Mouse (Mus musculus) liver, embryonic 15.5 days (tissue): ENCODE data around the gene 4930578G10Rik. TPM values are rescaled to one million over a fixed set of nuclear protein-coding genes. Genes with fewer than 3 reads are reported as not detected.
"Not testable (repeated sequence)": the region's sequence is repeated elsewhere in the genome, so short reads cannot be mapped to it uniquely, and the experiment has no call there.

Experiments used
- ATAC-seq: fragments of 200-750 bp; cut with Nextera tagmentation; 2 replicates; pipeline ENCODE4 v1.8.0; 2017; ENCODE audit warnings: moderate number of reproducible peaks, mild to moderate bottlenecking, moderate library complexity; ENCODE audit not compliant: insufficient read depth
- H3K27ac ChIP-seq: fragments of 300-500 bp; sonication (generic); replicated peaks from 2 replicates; pipeline ENCODE4 v1.5.1; 2015; ENCODE audit warnings: mild to moderate bottlenecking, inconsistent platforms
- H3K27me3 ChIP-seq: fragments of 300-500 bp; sonication (generic); 2 replicates; pipeline ENCODE4 v1.6.1; 2015; ENCODE audit warnings: mild to moderate bottlenecking, inconsistent platforms
- H3K36me3 ChIP-seq: fragments of 300-500 bp; sonication (generic); replicated peaks from 2 replicates; pipeline ENCODE4 v1.6.1; 2015; ENCODE audit warnings: moderate library complexity, mild to moderate bottlenecking, inconsistent platforms
- H3K4me1 ChIP-seq: fragments of 300-500 bp; sonication (generic); replicated peaks from 2 replicates; pipeline ENCODE4 v1.6.1; 2015; ENCODE audit warnings: inconsistent platforms
- H3K4me2 ChIP-seq: fragments of 300-500 bp; sonication (generic); 2 replicates; pipeline ENCODE4 v1.6.1; 2015; ENCODE audit warnings: moderate library complexity, mild to moderate bottlenecking, inconsistent platforms
- H3K4me3 ChIP-seq: fragments of 300-500 bp; sonication (generic); replicated peaks from 2 replicates; pipeline ENCODE4 v1.5.1; 2015; ENCODE audit warnings: mild to moderate bottlenecking, inconsistent platforms
- H3K9ac ChIP-seq: fragments of 300-500 bp; sonication (generic); 2 replicates; pipeline ENCODE4 v1.6.1; 2015; ENCODE audit warnings: moderate library complexity, mild to moderate bottlenecking, inconsistent platforms
- H3K9me3 ChIP-seq: fragments of 300-500 bp; sonication (generic); replicated peaks from 2 replicates; pipeline ENCODE4 v1.6.1; 2016; ENCODE audit warnings: inconsistent platforms
- WGBS: fragments of 180-500 bp; shearing (Covaris S2); methylation state at CpG from one replicate; pipeline ENCODE4 v1.1.7; 2015; ENCODE audit warnings: mixed read lengths; ENCODE audit not compliant: insufficient replicate concordance; 5-methylcytosine and 5-hydroxymethylcytosine counted together
- polyA plus RNA-seq: library from polyadenylated mRNA; unstranded; fragments of >200 nt; fragmentation: Nextera tagmentation; extraction: Ambion mirVana; gene quantifications from 2 replicates; pipeline ENCODE4 v1.2.1, GENCODE M21; 2015

The 4930578G10Rik gene
- not detected in 2 replicates for polyA plus RNA-seq

- not testable (repeated sequence) for H3K4me1 ChIP-seq, ATAC-seq, H3K4me2 ChIP-seq, H3K9me3 ChIP-seq, H3K27ac ChIP-seq, H3K9ac ChIP-seq, H3K36me3 ChIP-seq, H3K4me3 ChIP-seq, H3K27me3 ChIP-seq
- WGBS, result no CpG with 5 or more reads among the region's 13 CpGs
Observed at GRCm38 (mm10) chr4:42735245-42735644, at the start of gene 4930578G10Rik. 4930578G10Rik (plus strand) TSS chr4:42735545.

- ATAC-seq, H3K4me2 ChIP-seq, H3K4me3 ChIP-seq, H3K4me1 ChIP-seq, H3K9me3 ChIP-seq, H3K27me3 ChIP-seq, H3K36me3 ChIP-seq, H3K27ac ChIP-seq, H3K9ac ChIP-seq: not testable (repeated sequence)
- WGBS, result no CpG with 5 or more reads among the region's 6 CpGs
Observed at GRCm38 (mm10) chr4:42756477-42756876, 21.1 kb downstream of the 4930578G10Rik start, which contains the start of gene Ccl19. Ccl19 (minus strand) TSS chr4:42756577.

GRCm38 (mm10) chr4:42773893-42774292 is 38.5 kb downstream of the 4930578G10Rik start, which contains the start of gene Ccl21a:
Ccl21a (minus strand) TSS chr4:42773993.
- not testable (repeated sequence) for H3K4me2 ChIP-seq, H3K9me3 ChIP-seq, H3K36me3 ChIP-seq, H3K9ac ChIP-seq, H3K4me1 ChIP-seq, H3K4me3 ChIP-seq, ATAC-seq, H3K27ac ChIP-seq, H3K27me3 ChIP-seq
- no CpG with 5 or more reads among the region's 5 CpGs for WGBS

DNA sequence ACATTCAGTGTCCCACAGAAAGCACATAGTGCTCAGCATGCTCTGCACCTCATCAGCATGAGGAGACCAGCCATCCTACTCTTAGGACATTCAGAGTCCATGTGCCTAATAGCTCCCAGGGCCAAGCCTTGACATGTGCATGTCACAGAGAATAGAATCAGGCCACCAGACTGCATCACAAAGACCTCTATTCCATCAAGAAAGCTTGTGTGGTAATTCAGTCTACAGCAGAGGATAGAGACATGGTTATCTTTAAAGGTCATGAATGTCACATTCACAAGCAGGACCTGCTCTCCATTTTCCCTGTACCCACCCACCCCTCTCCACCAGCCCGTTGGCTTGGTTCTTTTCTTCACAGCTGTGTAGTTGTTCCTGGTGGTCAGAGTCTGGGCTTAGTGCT is 118.4 kb downstream of the 4930578G10Rik start, which contains the start of gene Fam205a1:
Gene Fam205a1, minus strand, starts transcription at position 101 of the 400 bp plus-strand sequence.
- 94% methylated on average over 1 of the region's 1 CpGs for WGBS
- not testable (repeated sequence) for H3K27me3 ChIP-seq, H3K9ac ChIP-seq, H3K4me2 ChIP-seq, H3K36me3 ChIP-seq, H3K4me3 ChIP-seq, ATAC-seq, H3K27ac ChIP-seq, H3K9me3 ChIP-seq, H3K4me1 ChIP-seq

- H3K9ac ChIP-seq, H3K4me2 ChIP-seq, H3K27ac ChIP-seq, H3K9me3 ChIP-seq, ATAC-seq, H3K4me3 ChIP-seq, H3K27me3 ChIP-seq, H3K36me3 ChIP-seq: not testable (repeated sequence)
- H3K4me1 ChIP-seq, result peaks cover 23% of the 10 kb centered on the region
- WGBS, result 47% methylated on average over 1 of the region's 1 CpGs
Observed at GRCm38 (mm10) chr4:42856671-42857070, 121.3 kb downstream of the 4930578G10Rik start, which contains the start of gene Gm12394. Gm12394 (minus strand) TSS chr4:42856771.

DNA sequence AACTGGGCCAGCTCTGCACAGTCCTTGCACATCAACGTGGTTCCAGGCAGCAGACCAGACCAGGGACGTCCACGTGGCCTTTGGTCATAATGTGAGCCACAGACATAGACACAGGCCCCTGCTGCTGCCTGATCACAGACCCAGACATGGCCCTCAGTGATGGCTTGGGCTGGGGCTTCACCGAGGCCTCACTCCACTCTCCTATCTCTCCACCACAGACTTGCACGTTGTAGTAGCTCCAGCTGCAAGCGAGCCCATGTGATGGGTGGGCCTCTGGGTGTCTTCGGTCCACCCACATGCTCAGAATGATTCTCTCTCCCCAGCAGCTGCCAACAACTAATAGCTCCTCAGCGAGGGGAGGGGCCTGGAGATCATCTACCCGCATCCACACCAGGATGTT is 125.1 kb downstream of the 4930578G10Rik start:
- H3K27me3 ChIP-seq, H3K9me3 ChIP-seq, H3K36me3 ChIP-seq: not testable (repeated sequence)
- peak overlapping the region; percentile 59 for H3K4me2 ChIP-seq
- peak overlapping the region; percentile 27; the same call in 1 of the 2 replicates for H3K4me3 ChIP-seq
- 22% methylated on average over 9 of the region's 9 CpGs for WGBS
- H3K9ac ChIP-seq, result peak overlapping the region; percentile 61
- peaks cover 47% of the 10 kb centered on the region for H3K4me1 ChIP-seq
- peak; percentile 100 for ATAC-seq
- H3K27ac ChIP-seq, result peak overlapping the region; percentile 97

GRCm38 (mm10) chr4:42863487-42863886 is 128.1 kb downstream of the 4930578G10Rik start:
- peak; percentile 55 for ATAC-seq
- not testable (repeated sequence) for H3K9me3 ChIP-seq, H3K27me3 ChIP-seq, H3K36me3 ChIP-seq
- Histone ChIP-seq H3K4me2 (peak overlapping the region; percentile 50), H3K4me1 (peaks cover 77% of the 10 kb centered on the region), H3K9ac (peak overlapping the region; percentile 47), H3K4me3 (peak overlapping the region; percentile 36), H3K27ac (peak overlapping the region; percentile 89)
- 39% methylated on average over 5 of the region's 5 CpGs for WGBS

DNA sequence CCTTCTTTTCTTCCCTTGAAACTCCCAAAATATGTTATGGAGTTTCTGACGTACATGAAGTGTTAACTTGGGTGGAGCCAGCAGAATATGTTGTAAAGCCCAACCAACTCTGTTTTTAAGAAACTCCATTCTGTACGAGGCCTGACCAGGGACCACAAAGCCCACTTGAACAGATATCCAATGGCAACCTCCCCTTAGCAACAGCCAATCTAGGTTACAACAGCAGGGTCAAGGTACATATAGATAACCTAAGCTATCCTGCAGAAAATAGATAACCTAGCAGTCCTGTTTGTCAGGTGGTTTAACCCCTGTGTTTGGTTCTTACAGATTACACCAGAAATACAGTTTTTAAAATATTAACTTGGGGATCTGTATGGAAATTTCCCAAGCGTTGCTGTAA is 132.0 kb downstream of the 4930578G10Rik start:
- H3K4me1 ChIP-seq, result peaks cover 80% of the 10 kb centered on the region
- H3K9ac ChIP-seq, result 0 out of 2 replicates have a peak overlapping the region, but pooled peaks have one; percentile 22
- H3K36me3 ChIP-seq, result no peaks in the 10 kb centered on the region
- H3K27ac ChIP-seq, result peak overlapping the region; percentile 87
- no peak overlapping the region for H3K4me3 ChIP-seq
- 19% methylated on average over 3 of the region's 3 CpGs for WGBS
- H3K4me2 ChIP-seq, result peak overlapping the region; percentile 47
- H3K27me3 ChIP-seq, result no peaks in the 10 kb centered on the region
- no peaks in the 10 kb centered on the region for H3K9me3 ChIP-seq
- ATAC-seq, result peak; percentile 91

GRCm38 (mm10) chr4:42868193-42868592 is 132.8 kb downstream of the 4930578G10Rik start:
- 70% methylated on average over 5 of the region's 5 CpGs for WGBS
- peaks cover 74% of the 10 kb centered on the region for H3K4me1 ChIP-seq

GRCm38 (mm10) chr4:42870748-42871147 is 135.4 kb downstream of the 4930578G10Rik start:
- Histone ChIP-seq H3K27ac (peak overlapping the region; percentile 51; the same call in 1 of the 2 replicates), H3K4me1 (peaks cover 61% of the 10 kb centered on the region), H3K4me3 (no peak overlapping the region), H3K4me2 (no peak overlapping the region), H3K27me3 (no peaks in the 10 kb centered on the region), H3K9me3 (no peaks in the 10 kb centered on the region), H3K36me3 (no peaks in the 10 kb centered on the region), H3K9ac (no peak overlapping the region; the same call in 1 of the 2 replicates)
- 65% methylated on average over 5 of the region's 5 CpGs for WGBS
- no peak for ATAC-seq

More at GRCm38 (mm10) chr4:42868193-42868592, 132.8 kb downstream of the 4930578G10Rik start:
- H3K9me3 ChIP-seq, result no peaks in the 10 kb centered on the region
- no peak overlapping the region for H3K4me3 ChIP-seq
- ATAC-seq, result no peak
- peak overlapping the region; percentile 22; the same call in 1 of the 2 replicates for H3K9ac ChIP-seq
- H3K36me3 ChIP-seq, result no peaks in the 10 kb centered on the region
- peak overlapping the region; percentile 87 for H3K27ac ChIP-seq
- no peaks in the 10 kb centered on the region for H3K27me3 ChIP-seq
- H3K4me2 ChIP-seq, result peak overlapping the region; percentile 47

GRCm38 (mm10) chr4:42872151-42872550 is 136.8 kb downstream of the 4930578G10Rik start:
- Histone ChIP-seq H3K4me3 (no peak overlapping the region), H3K4me1 (peaks cover 52% of the 10 kb centered on the region), H3K27me3 (no peaks in the 10 kb centered on the region; the same call in 1 of the 2 replicates), H3K27ac (0 out of 2 replicates have a peak overlapping the region, but pooled peaks have one; percentile 25), H3K9ac (no peak overlapping the region), H3K4me2 (no peak overlapping the region), H3K9me3 (no peaks in the 10 kb centered on the region), H3K36me3 (no peaks in the 10 kb centered on the region)
- ATAC-seq, result no peak
- WGBS, result 87% methylated on average over 7 of the region's 7 CpGs
